Mouse (Mus musculus) neutrophil, adult 5-6 weeks (primary cell): ENCODE results near the gene Cald1. TPM values are rescaled to one million over a fixed set of nuclear protein-coding genes. Genes with fewer than 3 reads are reported as not detected.

Source experiments
- ATAC-seq: fragments of 151-379, 151-347 bp; 2 replicates; pipeline ENCODE4 v1.8.0; 2017; ENCODE audit warnings: mild to moderate bottlenecking, moderate TSS enrichment; ENCODE audit not compliant: insufficient number of reproducible peaks, poor library complexity, low FRiP score, severe bottlenecking; ENCODE audit errors: extremely low read depth
- total RNA-seq: library from RNA; stranded (forward); fragments of 200-1000 nt; gene quantifications from 2 replicates; pipeline ENCODE4 v1.2.3, GENCODE M21; 2017

Cald1 gene
- total RNA-seq = 6.8 and 7.7 TPM in 2 replicates

GRCm38 (mm10) chr6:34598121-34599065, at the start of gene Cald1:
TSS of gene Cald1 (plus strand) at chr6:34598500.
- ATAC-seq = no peak

DNA sequence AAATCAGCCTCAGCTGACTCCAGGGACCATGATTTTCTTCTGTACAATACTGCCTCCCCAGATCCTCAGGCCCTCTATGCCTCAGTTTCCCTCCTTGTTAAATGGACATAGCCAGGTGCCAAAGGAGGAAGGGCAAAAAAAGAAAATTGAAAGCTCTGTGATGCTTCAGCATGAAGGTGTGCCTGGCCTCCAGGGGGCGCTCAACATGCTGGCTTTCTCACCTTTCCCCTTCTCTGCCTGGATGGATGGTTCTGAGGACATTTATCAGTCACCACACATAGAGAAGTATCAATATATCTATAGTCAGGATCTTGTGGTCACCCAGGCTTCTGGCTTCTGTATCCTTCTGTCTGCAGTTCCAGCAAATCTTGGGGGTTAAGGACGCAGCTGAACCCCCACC, 49.3 kb upstream of the Cald1 start:
- no peak for ATAC-seq

GRCm38 (mm10) chr6:34552489-34553157, 45.7 kb upstream of the Cald1 start:
- ATAC-seq = no peak

GRCm38 (mm10) chr6:34554291-34554997, 43.9 kb upstream of the Cald1 start:
- no peak for ATAC-seq

- no peak for ATAC-seq
These were observed 38.8 kb upstream of the Cald1 start for GRCm38 (mm10) chr6:34559521-34559920.

GRCm38 (mm10) chr6:34565176-34565880, 33.0 kb upstream of the Cald1 start:
- ATAC-seq = no peak

GRCm38 (mm10) chr6:34567298-34567697, 31.0 kb upstream of the Cald1 start:
- ATAC-seq = no peak

DNA sequence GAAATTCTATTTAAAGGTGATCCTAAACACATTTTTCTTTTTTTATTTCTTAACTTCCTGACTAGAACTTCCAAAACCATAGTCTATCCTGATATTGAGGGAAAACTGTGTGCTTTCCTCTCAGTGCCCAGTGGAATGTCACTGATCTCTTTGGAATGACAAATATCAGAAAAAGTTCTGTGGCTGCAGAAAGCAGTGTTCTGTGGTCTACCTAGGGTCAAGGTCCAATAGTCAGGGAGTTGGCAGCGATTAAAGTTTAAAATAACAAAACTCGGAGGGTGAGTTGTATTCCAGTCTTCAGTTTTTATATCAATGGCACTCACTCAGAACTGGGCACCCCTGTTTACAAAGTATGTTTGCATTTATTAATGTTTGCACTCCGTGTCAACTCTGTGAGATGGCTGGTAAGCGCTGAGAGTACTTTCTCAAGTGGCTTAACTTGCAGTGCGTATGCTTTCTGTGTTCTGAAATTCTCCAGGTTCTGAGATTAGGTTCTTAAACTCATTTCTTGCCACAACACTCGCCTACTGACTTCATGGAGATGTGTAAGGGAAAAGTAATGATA, 18.7 kb upstream of the Cald1 start:
- no peak for ATAC-seq

DNA sequence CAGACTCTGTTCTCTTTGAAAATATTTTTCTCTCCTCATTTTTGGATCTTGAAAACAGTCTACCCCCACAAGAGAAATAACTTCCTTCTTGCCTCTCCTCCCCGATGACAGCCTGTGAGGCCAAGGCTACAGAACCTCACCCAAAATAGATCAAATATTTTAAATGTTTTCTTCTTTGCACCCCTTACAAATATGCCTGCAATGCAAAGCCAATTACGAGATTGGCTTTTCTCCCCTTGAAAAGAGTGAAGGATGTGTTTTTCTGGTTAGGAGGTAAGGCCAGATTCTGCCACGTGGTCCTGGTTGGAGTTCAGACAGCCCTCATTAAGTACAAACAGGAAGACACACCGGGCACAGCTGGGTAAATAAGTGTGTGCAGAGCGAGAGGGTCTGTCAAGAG, 14.9 kb upstream of the Cald1 start:
- no peak for ATAC-seq

- ATAC-seq = no peak
These were observed 10.2 kb upstream of the Cald1 start for GRCm38 (mm10) chr6:34588066-34588465.

DNA sequence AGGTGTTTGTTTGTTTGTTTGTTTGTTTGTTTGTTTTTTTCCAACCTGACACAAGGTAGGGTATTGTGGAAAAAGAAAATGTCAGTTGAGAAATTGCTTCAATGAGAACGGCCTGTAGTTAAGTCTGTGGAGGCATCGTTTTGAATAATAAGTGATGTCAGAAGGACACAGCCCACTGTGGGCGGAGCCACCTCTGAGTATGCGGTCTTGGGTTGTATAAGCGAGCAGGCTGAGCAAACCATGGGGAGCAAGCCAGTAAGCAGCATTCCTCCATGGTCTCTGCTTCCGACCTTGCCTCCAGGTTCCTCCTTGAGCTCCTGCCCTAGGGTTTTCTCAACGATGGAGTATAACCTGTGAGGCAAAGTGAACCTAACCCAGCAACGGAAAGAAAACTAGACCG, 7.6 kb upstream of the Cald1 start:
- ATAC-seq = no peak

GRCm38 (mm10) chr6:34593353-34593752, 4.9 kb upstream of the Cald1 start:
- no peak for ATAC-seq

GRCm38 (mm10) chr6:34597316-34597715, 984 bp upstream of the Cald1 start:
- no peak for ATAC-seq

DNA sequence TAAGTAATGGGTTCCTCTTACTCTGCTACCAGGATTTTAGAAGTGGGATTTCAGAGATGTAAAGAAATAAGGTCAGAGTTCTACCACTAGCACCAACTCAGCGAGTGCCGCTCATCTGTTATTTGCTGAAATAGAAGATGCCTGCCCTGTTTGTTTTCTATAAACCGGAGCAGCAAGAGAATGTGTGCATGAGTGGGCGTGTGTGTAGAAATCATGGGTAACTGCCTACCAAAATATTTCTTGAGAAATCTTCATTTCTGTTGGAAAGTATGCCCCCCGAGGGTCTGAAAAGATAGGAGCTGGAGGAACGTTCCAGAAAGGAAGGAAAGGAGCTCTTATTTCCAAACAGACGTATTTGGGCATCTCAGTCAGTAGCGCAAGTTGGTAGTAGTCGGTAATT, 871 bp downstream of the Cald1 start:
- no peak for ATAC-seq

DNA sequence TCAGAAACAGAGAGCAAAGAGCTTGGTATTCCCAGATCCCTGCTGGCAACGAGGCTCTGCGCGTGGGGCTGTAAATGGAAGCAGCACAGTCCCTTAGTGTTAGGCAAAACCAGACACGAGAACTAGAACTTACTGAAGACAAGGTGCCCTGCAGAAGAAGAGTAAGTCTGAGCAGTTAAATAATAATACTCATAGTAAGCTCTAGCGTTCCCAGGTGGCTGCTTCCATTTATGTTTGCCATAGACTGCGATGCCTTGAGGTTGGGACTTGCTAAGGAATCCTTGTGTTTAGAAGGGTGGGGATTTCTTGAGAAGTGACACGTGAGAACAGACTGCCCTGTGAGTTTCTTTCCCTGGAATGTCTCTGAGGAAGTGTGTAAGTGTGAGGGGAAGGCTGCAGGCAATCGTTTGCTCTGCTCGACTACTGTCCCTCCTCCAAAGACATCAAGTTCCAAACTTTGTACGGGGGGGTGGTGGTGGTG, 1.4 kb downstream of the Cald1 start:
- ATAC-seq = no peak

DNA sequence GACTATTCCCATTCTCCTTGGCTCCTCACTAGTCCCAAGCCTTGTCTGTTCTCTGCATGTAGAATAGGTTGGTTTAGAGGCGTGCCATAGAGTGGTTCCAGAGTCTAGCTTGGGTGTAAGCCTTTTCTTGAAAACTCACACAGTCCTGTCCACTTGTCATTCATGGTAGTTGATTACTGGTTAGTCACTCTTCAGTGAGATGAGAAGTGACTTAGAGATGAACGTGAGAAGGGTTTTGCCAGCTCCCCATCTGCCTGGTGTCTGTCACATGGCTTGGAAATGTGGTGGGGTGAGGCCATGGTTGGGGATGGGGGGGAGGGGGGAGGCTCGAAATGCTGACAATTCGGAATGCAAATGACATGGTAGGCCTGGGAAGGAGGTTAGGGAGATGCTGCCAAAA, 2.5 kb downstream of the Cald1 start:
- no peak for ATAC-seq

- ATAC-seq = no peak
These were observed 3.8 kb downstream of the Cald1 start for GRCm38 (mm10) chr6:34602091-34602490.

GRCm38 (mm10) chr6:34606407-34606806, 8.1 kb downstream of the Cald1 start:
- ATAC-seq = no peak

GRCm38 (mm10) chr6:34608603-34609002, 10.3 kb downstream of the Cald1 start:
- ATAC-seq = no peak
